Mouse (Mus musculus): ENCODE data around the gene Ostm1. TPM values are rescaled to one million over a fixed set of nuclear protein-coding genes. Genes with fewer than 3 reads are reported as not detected.
A peak's percentile ranks its signal among the peaks of the same experiment; 100 is the strongest.

The Ostm1 gene
- polyA plus RNA-seq, 1 experiment from 2014 or later = 19.2 TPM

DNA sequence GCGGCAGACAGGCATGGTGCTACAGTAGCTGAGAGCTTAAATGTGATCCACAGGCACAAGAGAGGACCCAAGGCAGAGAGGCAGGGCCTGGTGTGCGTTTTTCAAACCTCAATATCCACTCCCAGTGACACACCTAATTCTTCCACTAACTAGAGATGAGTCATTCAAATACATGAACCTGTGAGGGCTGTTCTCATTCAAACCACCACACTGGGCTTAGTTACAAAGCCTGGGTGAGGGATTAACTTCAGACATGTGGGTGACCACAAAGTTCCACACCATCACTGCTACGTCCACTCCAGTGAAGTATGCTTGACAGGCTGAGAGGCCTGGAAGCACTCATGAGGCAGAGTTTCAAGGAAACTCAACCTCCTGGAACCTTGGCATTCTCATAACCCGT, 86.3 kb downstream of the Ostm1 start:
- WGBS = 72% methylated on average over 4 of the region's 4 CpGs
- Histone ChIP-seq H3K4me1 (no peaks in the 10 kb centered on the region), H3K27ac (replicated peaks) (no peak overlapping the region), H3K27me3 (replicated peaks) (no peaks in the 10 kb centered on the region), H3K9ac (no peak overlapping the region), H3K9me3 (0 out of 2 replicates have a peak, but pooled peaks cover 4% of the 10 kb centered on the region), H3K4me2 (no peak overlapping the region), H3K36me3 (no peaks in the 10 kb centered on the region), H3K4me3 (no peak overlapping the region)
- ATAC-seq (ENCODE audit: extremely low read depth, insufficient number of reproducible peaks, low FRiP score, low TSS enrichment) = no peak

DNA sequence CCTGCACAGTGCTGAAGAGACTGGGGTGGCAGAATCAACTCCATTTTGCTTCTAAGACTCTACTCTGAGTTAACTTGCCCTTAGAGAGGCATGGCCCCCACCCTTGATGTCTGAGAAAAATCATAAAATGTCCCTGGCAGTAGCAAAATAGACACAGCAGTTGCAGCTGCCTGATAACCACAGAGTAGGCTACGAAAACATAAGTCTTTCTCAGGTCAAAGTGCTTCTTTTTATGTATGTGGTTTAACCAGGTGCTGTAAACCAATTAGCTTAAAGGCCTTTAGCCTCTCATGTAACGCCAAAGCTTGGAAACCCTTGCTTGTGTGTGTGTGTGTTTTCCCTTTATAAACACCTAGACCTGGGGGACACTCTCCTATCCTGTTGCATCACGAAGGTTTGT, 89.2 kb downstream of the Ostm1 start:
- no peak for ATAC-seq (ENCODE audit: extremely low read depth, insufficient number of reproducible peaks, low FRiP score, low TSS enrichment)
- Histone ChIP-seq H3K27ac (replicated peaks) (no peak overlapping the region), H3K4me1 (no peaks in the 10 kb centered on the region), H3K36me3 (no peaks in the 10 kb centered on the region), H3K9ac (no peak overlapping the region), H3K4me3 (no peak overlapping the region), H3K4me2 (no peak overlapping the region), H3K9me3 (0 out of 2 replicates have a peak, but pooled peaks cover 4% of the 10 kb centered on the region), H3K27me3 (replicated peaks) (peaks cover 8% of the 10 kb centered on the region; the same call in 1 of the 2 replicates)
- WGBS = 63% methylated on average over 3 of the region's 3 CpGs

DNA sequence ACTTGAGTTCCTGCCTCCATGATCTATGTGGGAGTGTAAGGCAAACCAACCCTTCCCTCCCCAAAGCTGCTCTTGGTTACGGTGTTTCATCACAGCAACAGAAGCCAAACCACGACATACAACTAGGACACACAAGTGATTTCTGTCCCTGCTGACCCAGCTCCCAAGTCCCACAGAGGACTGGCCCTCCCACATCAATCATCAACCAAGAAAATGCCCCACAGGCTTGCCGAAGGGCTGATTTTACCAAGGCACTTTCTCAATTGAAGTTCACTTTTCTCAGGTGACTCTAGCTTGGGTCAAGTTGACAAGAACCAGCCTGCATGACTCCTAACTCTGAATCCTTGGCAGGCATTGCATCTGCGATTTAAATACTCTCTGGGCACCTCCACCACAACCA, 91.9 kb downstream of the Ostm1 start:
- H3K4me1 ChIP-seq = peaks cover 15% of the 10 kb centered on the region
- no peaks in the 10 kb centered on the region for H3K36me3 ChIP-seq
- H3K27me3 ChIP-seq (replicated peaks) = peaks cover 8% of the 10 kb centered on the region; the same call in 1 of the 2 replicates
- H3K4me2 ChIP-seq = no peak overlapping the region
- H3K4me3 ChIP-seq = no peak overlapping the region
- no peak for ATAC-seq (ENCODE audit: extremely low read depth, insufficient number of reproducible peaks, low FRiP score, low TSS enrichment)
- 71% methylated on average over 4 of the region's 4 CpGs for WGBS
- H3K9ac ChIP-seq = no peak overlapping the region
- no peaks in the 10 kb centered on the region for H3K9me3 ChIP-seq
- no peak overlapping the region for H3K27ac ChIP-seq (replicated peaks)

DNA sequence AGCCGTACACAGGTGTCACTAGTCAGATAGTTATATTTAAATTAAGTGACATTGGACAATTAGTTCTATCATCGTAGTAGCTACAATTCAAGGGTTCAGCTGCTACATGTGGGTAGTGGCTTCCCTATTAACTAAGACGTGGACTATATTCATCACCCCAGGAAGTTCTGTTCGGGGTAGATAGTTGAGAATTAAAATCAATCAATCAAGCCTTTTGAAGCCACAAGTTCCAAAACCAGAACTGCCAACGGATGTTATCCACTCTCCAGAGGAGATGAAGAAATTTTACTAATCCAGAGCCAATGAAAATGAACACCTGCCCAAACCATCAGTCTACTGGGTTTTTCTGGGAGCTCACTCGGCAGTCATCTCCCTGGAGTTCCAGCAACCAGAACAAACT, 94.7 kb downstream of the Ostm1 start:
- peak overlapping the region; percentile 88 for H3K9ac ChIP-seq
- WGBS = 42% methylated on average over 6 of the region's 6 CpGs
- peaks cover 17% of the 10 kb centered on the region for H3K4me1 ChIP-seq

DNA sequence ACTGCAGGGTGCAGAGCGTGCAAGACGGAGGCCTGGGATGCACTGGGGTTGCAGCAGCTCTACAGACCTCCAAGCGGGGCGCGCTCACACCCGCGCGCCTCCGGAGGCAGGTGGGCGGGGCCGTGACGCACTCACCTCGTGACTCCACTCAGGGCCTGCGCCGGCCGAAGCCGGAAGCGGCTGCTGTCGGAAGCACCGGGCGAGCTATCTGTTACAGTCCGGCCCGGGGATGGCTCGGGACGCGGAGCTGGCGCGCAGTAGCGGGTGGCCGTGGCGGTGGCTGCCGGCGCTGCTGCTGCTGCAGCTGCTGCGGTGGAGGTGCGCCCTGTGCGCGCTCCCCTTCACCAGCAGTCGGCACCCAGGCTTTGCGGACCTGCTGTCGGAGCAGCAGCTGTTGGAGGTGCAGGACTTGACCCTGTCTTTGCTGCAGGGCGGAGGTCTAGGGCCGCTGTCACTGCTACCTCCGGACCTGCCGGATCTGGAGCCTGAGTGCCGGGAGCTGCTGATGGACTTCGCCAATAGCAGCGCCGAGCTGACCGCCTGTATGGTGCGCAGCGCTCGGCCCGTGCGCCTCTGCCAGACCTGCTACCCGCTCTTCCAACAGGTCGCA, 95.2 kb downstream of the Ostm1 start:
- Histone ChIP-seq H3K4me1 (peaks cover 17% of the 10 kb centered on the region), H3K27me3 (replicated peaks) (peaks cover 8% of the 10 kb centered on the region; the same call in 1 of the 2 replicates), H3K4me3 (peak overlapping the region; percentile 99), H3K27ac (replicated peaks) (peak overlapping the region; percentile 75), H3K9ac (peak overlapping the region; percentile 88), H3K9me3 (no peaks in the 10 kb centered on the region), H3K4me2 (peak overlapping the region; percentile 87), H3K36me3 (peaks cover 2% of the 10 kb centered on the region)
- peak; percentile 90 for ATAC-seq (ENCODE audit: extremely low read depth, insufficient number of reproducible peaks, low FRiP score, low TSS enrichment)
- under 1% methylated on average over 56 of the region's 56 CpGs for WGBS

More for the DNA sequence above, 94.7 kb downstream of the Ostm1 start:
- peak overlapping the region; percentile 87 for H3K4me2 ChIP-seq
- no peaks in the 10 kb centered on the region for H3K36me3 ChIP-seq
- no peaks in the 10 kb centered on the region for H3K9me3 ChIP-seq
- H3K27ac ChIP-seq (replicated peaks) = no peak overlapping the region
- peaks cover 8% of the 10 kb centered on the region; the same call in 1 of the 2 replicates for H3K27me3 ChIP-seq (replicated peaks)
- ATAC-seq (ENCODE audit: extremely low read depth, insufficient number of reproducible peaks, low FRiP score, low TSS enrichment) = no peak
- peak overlapping the region; percentile 99 for H3K4me3 ChIP-seq

DNA sequence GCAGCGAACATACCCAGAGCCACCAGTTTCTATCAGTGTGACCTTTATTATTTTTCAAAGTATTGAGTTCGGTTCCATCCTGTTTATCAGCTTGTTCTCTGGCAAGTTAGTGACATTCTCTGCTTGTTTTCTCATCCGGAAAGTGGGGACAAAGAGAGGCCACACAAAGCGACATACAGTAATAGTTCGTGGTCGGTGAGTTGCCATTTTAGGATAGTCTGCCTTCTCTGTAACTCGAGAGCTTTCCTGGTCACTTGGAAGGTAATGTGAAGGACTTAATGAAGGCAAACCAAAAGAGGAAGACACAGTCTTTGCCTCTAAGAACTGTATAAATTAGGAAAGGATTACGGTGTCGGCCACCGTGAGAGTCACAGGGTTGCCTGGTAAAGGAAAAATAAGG, 96.0 kb downstream of the Ostm1 start:
- Histone ChIP-seq H3K4me2 (peak overlapping the region; percentile 87), H3K9ac (peak overlapping the region; percentile 88), H3K4me3 (peak overlapping the region; percentile 99), H3K27ac (replicated peaks) (peak overlapping the region; percentile 75; the same call in 1 of the 2 replicates), H3K27me3 (replicated peaks) (peaks cover 8% of the 10 kb centered on the region; the same call in 1 of the 2 replicates), H3K36me3 (peaks cover 10% of the 10 kb centered on the region), H3K4me1 (peaks cover 17% of the 10 kb centered on the region), H3K9me3 (no peaks in the 10 kb centered on the region)
- no peak for ATAC-seq (ENCODE audit: extremely low read depth, insufficient number of reproducible peaks, low FRiP score, low TSS enrichment)
- whole genome bisulfite sequencing = 11% methylated on average over 10 of the region's 10 CpGs

DNA sequence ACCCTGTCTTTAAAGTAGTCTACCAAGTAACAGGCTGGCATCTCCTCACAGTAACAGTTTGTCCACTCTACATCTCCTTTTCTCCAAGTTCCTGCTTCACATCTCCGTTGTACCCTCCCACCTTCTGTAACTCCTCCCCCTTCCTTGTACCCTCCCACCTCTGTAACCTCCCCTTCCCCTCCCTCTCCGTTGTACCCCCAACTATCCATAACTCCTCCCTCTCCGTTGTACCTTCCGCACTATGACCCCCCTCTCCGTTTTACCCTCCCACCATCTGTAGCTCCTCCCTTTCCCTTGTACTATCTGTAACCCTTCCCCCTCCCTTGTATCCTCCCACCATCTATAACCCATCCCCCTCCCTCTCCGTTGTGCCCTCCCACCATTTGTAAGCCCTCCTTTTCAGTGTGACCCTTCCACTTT, 97.0 kb downstream of the Ostm1 start:
- no peak overlapping the region for H3K27ac ChIP-seq (replicated peaks)
- peak; percentile 34; the same call in 1 of the 2 replicates for ATAC-seq (ENCODE audit: extremely low read depth, insufficient number of reproducible peaks, low FRiP score, low TSS enrichment)
- peak overlapping the region; percentile 88; the same call in 1 of the 2 replicates for H3K9ac ChIP-seq
- peak overlapping the region; percentile 99 for H3K4me3 ChIP-seq
- no peaks in the 10 kb centered on the region for H3K9me3 ChIP-seq
- H3K4me1 ChIP-seq = peaks cover 17% of the 10 kb centered on the region
- peaks cover 11% of the 10 kb centered on the region for H3K36me3 ChIP-seq
- peak overlapping the region; percentile 87 for H3K4me2 ChIP-seq
- WGBS = 16% methylated on average over 6 of the region's 6 CpGs
- H3K27me3 ChIP-seq (replicated peaks) = peaks cover 8% of the 10 kb centered on the region; the same call in 1 of the 2 replicates

DNA sequence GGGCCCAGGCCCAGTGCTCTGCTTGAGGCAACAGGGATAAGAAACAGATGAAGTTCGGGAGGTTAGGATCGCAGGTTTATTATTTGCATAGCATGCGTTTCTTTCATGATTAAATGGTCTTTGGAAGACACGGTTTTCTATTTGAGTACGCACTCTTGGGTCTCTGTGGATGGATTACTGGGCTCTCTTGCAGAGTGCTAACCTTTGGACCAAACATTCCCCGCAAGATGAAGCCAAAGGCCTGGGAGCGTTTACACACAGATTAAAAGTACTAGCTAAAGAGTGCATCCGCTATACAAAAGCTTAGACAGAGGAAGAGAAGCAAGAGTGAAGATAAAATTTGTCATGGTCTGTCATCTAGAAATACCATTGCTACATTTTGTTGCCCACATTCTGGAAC, 98.8 kb downstream of the Ostm1 start:
- no peak overlapping the region for H3K4me3 ChIP-seq
- no peak overlapping the region for H3K27ac ChIP-seq (replicated peaks)
- WGBS = 83% methylated on average over 8 of the region's 8 CpGs
- no peak for ATAC-seq (ENCODE audit: extremely low read depth, insufficient number of reproducible peaks, low FRiP score, low TSS enrichment)
- no peaks in the 10 kb centered on the region for H3K9me3 ChIP-seq
- H3K4me1 ChIP-seq = peaks cover 17% of the 10 kb centered on the region
- H3K27me3 ChIP-seq (replicated peaks) = no peaks in the 10 kb centered on the region
- no peak overlapping the region for H3K4me2 ChIP-seq
- H3K9ac ChIP-seq = no peak overlapping the region
- peaks cover 13% of the 10 kb centered on the region for H3K36me3 ChIP-seq

DNA sequence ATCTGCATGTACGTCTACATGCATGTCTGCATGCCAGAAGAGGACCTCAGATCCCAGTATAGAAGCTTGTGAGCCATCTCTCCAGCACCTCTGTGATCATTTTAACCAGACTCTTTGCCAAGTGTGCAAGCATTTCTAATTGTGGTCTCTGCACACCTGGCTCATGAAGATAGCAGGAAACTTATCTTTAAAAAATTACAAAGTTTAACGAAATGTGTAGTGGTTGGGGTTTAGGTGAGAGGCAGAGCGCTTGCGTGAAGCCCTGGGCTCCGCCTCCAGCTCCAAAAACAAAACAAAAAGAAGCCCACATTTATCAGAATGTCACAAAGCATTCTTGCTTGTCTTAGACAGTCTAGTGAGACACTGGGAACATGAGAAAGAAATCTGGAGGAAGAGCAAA, 104.3 kb downstream of the Ostm1 start:
- 78% methylated on average over 5 of the region's 5 CpGs for WGBS
- Histone ChIP-seq H3K36me3 (peaks cover 13% of the 10 kb centered on the region), H3K27me3 (replicated peaks) (no peaks in the 10 kb centered on the region), H3K27ac (replicated peaks) (no peak overlapping the region), H3K4me2 (no peak overlapping the region), H3K4me1 (no peaks in the 10 kb centered on the region), H3K9ac (no peak overlapping the region), H3K9me3 (no peaks in the 10 kb centered on the region), H3K4me3 (no peak overlapping the region)
- ATAC-seq (ENCODE audit: extremely low read depth, insufficient number of reproducible peaks, low FRiP score, low TSS enrichment) = no peak

DNA sequence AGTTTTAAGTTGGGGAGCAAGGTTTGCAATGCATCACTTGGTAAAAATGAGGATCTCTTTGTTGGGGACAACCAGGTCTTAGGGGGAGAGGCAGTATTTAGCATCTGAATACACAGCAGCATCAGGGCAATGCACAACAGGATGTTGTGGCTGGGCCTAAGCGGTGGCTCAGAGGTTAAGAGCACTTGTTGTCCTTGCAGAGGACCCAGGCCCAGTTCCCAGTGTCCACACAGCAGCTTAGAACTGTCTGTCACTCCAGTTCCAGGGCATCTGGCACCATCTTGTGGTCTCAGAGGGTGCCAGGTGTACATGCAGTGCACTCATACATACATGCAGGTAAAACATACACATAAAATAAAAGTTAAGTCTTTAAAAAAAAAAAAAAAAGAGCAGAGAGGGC, 106.1 kb downstream of the Ostm1 start:
- Histone ChIP-seq H3K4me1 (no peaks in the 10 kb centered on the region), H3K9me3 (no peaks in the 10 kb centered on the region), H3K27me3 (replicated peaks) (no peaks in the 10 kb centered on the region), H3K4me3 (no peak overlapping the region), H3K9ac (no peak overlapping the region), H3K36me3 (0 out of 2 replicates have a peak, but pooled peaks cover 3% of the 10 kb centered on the region), H3K4me2 (no peak overlapping the region), H3K27ac (replicated peaks) (no peak overlapping the region)
- no peak for ATAC-seq (ENCODE audit: extremely low read depth, insufficient number of reproducible peaks, low FRiP score, low TSS enrichment)
- WGBS = 72% methylated on average over 1 of the region's 1 CpGs

DNA sequence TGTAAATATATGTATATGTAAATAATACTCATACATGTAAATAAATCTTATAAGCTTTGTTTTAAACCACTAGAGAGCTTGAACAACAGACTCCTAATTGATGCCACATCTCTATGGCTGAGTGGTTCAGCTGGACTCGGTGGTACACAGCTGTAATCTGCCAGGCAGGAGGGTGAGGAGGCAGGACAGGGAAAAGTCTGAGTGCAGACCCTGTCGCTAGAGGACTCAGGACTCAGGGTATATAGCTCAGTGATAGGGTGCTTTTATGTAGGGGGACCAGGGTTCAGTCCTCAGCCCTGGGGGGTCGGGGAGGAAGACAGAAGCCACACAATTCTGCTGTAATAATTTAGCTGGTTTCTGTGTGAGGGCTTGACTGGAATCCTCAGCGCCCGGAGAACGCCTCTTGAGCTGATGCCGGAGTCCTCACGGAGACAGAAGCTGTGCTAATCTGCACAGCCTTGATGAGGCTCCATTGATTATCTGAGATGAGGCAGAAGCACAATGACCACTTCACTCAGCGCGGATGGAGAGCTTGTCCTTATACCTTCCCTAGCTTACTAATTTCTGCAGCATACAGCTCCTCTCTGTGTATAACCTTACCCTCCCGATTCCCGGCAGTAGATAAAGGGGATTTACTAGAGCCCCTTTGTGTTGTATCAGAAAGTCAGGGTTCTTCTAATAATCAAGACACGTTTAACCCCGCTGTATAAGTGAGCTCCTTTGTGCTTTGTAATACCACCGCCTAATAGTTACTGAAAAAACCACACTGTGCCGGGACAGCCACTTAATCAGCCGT, 106.8 kb downstream of the Ostm1 start:
- Histone ChIP-seq H3K9ac (0 out of 2 replicates have a peak overlapping the region, but pooled peaks have one; percentile 5), H3K27ac (replicated peaks) (no peak overlapping the region), H3K27me3 (replicated peaks) (no peaks in the 10 kb centered on the region), H3K36me3 (0 out of 2 replicates have a peak, but pooled peaks cover 3% of the 10 kb centered on the region), H3K4me1 (no peaks in the 10 kb centered on the region), H3K9me3 (no peaks in the 10 kb centered on the region), H3K4me2 (no peak overlapping the region), H3K4me3 (no peak overlapping the region)
- WGBS = 61% methylated on average over 17 of the region's 17 CpGs
- no peak for ATAC-seq (ENCODE audit: extremely low read depth, insufficient number of reproducible peaks, low FRiP score, low TSS enrichment)
